Mouse (Mus musculus) gastrocnemius, postnatal 36 days (tissue): ENCODE results near the gene Ppy. TPM values are rescaled to one million over a fixed set of nuclear protein-coding genes. Genes with fewer than 3 reads are reported as not detected.

ENCODE experiments used
- DNase-seq, 2 experiments: peaks; one replicate each; pipeline ENCODE4 v3.0.0; 2022
- intact Hi-C: fragments of 180-260 bp; cut with DNase I; formaldehyde crosslinking; loops from one replicate; pipeline ENCODE4 v1.15.1; 2025
- total RNA-seq, 2 experiments: library from RNA; stranded (reverse); gene quantifications; 2 replicates each; pipeline ENCODE4 v1.2.3; 2021

Ppy gene
- total RNA-seq, 2 experiments from 2014 or later = not detected

GRCm38 (mm10) chr11:102051541-102051940 is 49.6 kb downstream of the Ppy start:
- peak in 1 of 2 experiments; percentile 60 for DNase-seq
- intact Hi-C loops = no loop called here

Other genes starting within 250 kb of the Ppy start
- 1 to 10 TPM; 3.1 to 3.5 TPM for gene Meox1, start 206.9 kb downstream of the Ppy start, total RNA-seq
- gene Sost, start 134.3 kb downstream of the Ppy start, total RNA-seq = not detected
- not detected for gene Cfap97d1, start 117.0 kb downstream of the Ppy start, total RNA-seq
- 100 to 1,000 TPM; 126 to 167 TPM for gene Dusp3, start 114.3 kb downstream of the Ppy start, total RNA-seq
- gene Mpp3, start 72.9 kb downstream of the Ppy start, total RNA-seq = 10 to 100 TPM; 26.4 to 33.6 TPM
- 10 to 100 TPM; 17.6 to 18.2 TPM for gene Cd300lg, start 59.8 kb downstream of the Ppy start, total RNA-seq
- gene Mpp2, start 12.8 kb downstream of the Ppy start, total RNA-seq = 1 to 10 TPM in 1 of 2 experiments, under 1 TPM in 1; 0.91 to 1.8 TPM
- not detected for gene Pyy, start 6.5 kb upstream of the Ppy start, total RNA-seq
- not detected for gene Nags, start 44.2 kb upstream of the Ppy start, total RNA-seq
- 10 to 100 TPM; 10.1 to 11.4 TPM for gene Tmem101, start 55.1 kb upstream of the Ppy start, total RNA-seq
- 10 to 100 TPM; 86.6 to 89.2 TPM for gene Lsm12, start 84.0 kb upstream of the Ppy start, total RNA-seq
- 10 to 100 TPM; 45.6 TPM for gene G6pc3, start 88.3 kb upstream of the Ppy start, total RNA-seq
- 10 to 100 TPM; 62.2 to 78.7 TPM for gene Hdac5, start 128.8 kb upstream of the Ppy start, total RNA-seq
- not detected for gene BC030867, start 147.6 kb upstream of the Ppy start, total RNA-seq
- gene Asb16, start 167.4 kb upstream of the Ppy start, total RNA-seq = 10 to 100 TPM; 76.7 to 88.7 TPM
- 10 to 100 TPM; 12.7 to 13.5 TPM for gene Tmub2, start 183.6 kb upstream of the Ppy start, total RNA-seq
- gene Atxn7l3, start 195.3 kb upstream of the Ppy start, total RNA-seq = 10 to 100 TPM; 11.4 to 11.9 TPM
- 10 to 100 TPM; 29.1 to 37.7 TPM for gene Ubtf, start 218.4 kb upstream of the Ppy start, total RNA-seq